Mouse (Mus musculus): ENCODE data around the gene Psmd2. TPM values are rescaled to one million over a fixed set of nuclear protein-coding genes. Genes with fewer than 3 reads are reported as not detected.

The Psmd2 gene
- polyA plus RNA-seq, 1 experiment from 2014 or later = 275 TPM

GRCm38 (mm10) chr16:20672965-20673705 is 21.7 kb downstream of the Psmd2 start:
- ATAC-seq (ENCODE audit: insufficient number of reproducible peaks, insufficient read depth, low FRiP score, low read depth) = peak; percentile 0; the same call in 1 of the 2 replicates
- H3K27ac ChIP-seq (ENCODE audit: low read length) = peak overlapping the region; percentile 96
- H3K27me3 ChIP-seq (ENCODE audit: control insufficient read depth, insufficient read depth, low read length) = no peaks in the 10 kb centered on the region
- H3K36me3 ChIP-seq (ENCODE audit: control insufficient read depth, insufficient read depth, low read length) = peaks cover 32% of the 10 kb centered on the region
- peak overlapping the region; percentile 95 for H3K4me2 ChIP-seq (replicated peaks; ENCODE audit: low read depth, low read length)
- peak overlapping the region; percentile 91 for H3K4me3 ChIP-seq (ENCODE audit: low read depth, low read length)
- peak overlapping the region; percentile 97 for H3K9ac ChIP-seq (replicated peaks; ENCODE audit: low read depth, low read length)
- H3K9me3 ChIP-seq (ENCODE audit: control insufficient read depth, low read depth, low read length) = no peaks in the 10 kb centered on the region
- peaks cover 9% of the 10 kb centered on the region for H3K4me1 ChIP-seq (ENCODE audit: control insufficient read depth, insufficient read depth, low read length)
- under 1% methylated on average over 31 of the region's 78 CpGs for WGBS

DNA sequence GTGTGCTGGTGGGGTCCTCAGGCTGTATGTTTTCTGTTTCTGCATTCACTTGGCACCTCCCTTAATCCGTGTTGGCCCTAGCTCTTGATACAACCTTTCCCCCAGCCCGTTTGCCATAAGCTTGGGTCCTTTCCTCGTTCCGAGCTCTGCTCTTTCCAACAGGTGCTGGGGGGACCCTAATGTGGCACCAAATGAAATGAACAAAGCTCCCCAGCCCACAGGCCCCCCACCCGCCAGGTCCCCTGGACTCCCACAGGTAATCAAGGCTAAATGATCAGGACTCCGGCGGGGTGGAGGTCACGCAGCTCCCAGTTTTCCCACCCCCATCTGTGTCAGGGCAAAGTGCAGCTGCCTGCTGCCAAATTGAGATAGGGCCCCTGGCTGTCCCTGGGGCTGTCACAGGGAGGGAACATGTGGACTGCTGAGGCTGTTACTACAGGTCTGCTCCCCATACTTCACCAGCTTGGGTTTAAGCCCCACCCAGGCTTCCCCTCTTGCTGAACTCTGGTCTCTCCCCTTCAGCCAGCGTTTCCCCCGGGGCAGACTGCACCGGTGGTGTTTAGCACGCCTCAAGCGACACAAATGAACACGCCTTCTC is 22.4 kb downstream of the Psmd2 start:
- 0 out of 2 replicates have a peak, but pooled peaks have one; percentile 8 for ATAC-seq (ENCODE audit: insufficient number of reproducible peaks, insufficient read depth, low FRiP score, low read depth)

DNA sequence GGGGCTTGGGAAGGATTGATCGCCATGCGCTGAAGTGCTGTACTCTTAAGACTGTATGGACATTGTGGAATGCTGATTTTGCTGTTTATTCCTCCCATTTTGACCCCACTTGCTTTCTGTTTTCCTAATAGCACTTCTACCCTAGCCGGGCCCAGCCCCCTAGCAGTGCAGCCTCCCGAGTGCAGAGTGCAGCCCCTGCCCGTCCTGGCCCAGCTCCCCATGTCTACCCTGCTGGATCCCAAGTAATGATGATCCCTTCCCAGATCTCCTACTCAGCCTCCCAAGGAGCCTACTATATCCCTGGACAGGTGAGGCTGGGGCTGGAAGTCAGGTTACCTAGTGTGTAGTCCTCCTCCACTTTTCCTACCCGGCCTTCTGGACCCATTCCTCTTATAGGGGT is 23.8 kb downstream of the Psmd2 start:
- peaks cover 52% of the 10 kb centered on the region for H3K36me3 ChIP-seq (ENCODE audit: control insufficient read depth, insufficient read depth, low read length)
- no peak overlapping the region for H3K9ac ChIP-seq (replicated peaks; ENCODE audit: low read depth, low read length)
- no peak overlapping the region for H3K4me3 ChIP-seq (ENCODE audit: low read depth, low read length)
- peaks cover 9% of the 10 kb centered on the region for H3K4me1 ChIP-seq (ENCODE audit: control insufficient read depth, insufficient read depth, low read length)
- ATAC-seq (ENCODE audit: insufficient number of reproducible peaks, insufficient read depth, low FRiP score, low read depth) = no peak
- no peak overlapping the region for H3K4me2 ChIP-seq (replicated peaks; ENCODE audit: low read depth, low read length)
- no peak overlapping the region for H3K27ac ChIP-seq (ENCODE audit: low read length)
- 91% methylated on average over 6 of the region's 6 CpGs for WGBS
- H3K27me3 ChIP-seq (ENCODE audit: control insufficient read depth, insufficient read depth, low read length) = no peaks in the 10 kb centered on the region
- H3K9me3 ChIP-seq (ENCODE audit: control insufficient read depth, low read depth, low read length) = no peaks in the 10 kb centered on the region

More for the DNA sequence above, 22.4 kb downstream of the Psmd2 start:
- peaks cover 38% of the 10 kb centered on the region for H3K36me3 ChIP-seq (ENCODE audit: control insufficient read depth, insufficient read depth, low read length)
- peak overlapping the region; percentile 96 for H3K27ac ChIP-seq (ENCODE audit: low read length)
- peak overlapping the region; percentile 91 for H3K4me3 ChIP-seq (ENCODE audit: low read depth, low read length)
- peak overlapping the region; percentile 95 for H3K4me2 ChIP-seq (replicated peaks; ENCODE audit: low read depth, low read length)
- H3K9me3 ChIP-seq (ENCODE audit: control insufficient read depth, low read depth, low read length) = no peaks in the 10 kb centered on the region
- H3K27me3 ChIP-seq (ENCODE audit: control insufficient read depth, insufficient read depth, low read length) = no peaks in the 10 kb centered on the region
- peak overlapping the region; percentile 97 for H3K9ac ChIP-seq (replicated peaks; ENCODE audit: low read depth, low read length)
- 4% methylated on average over 14 of the region's 14 CpGs for WGBS
- peaks cover 9% of the 10 kb centered on the region for H3K4me1 ChIP-seq (ENCODE audit: control insufficient read depth, insufficient read depth, low read length)

- Histone ChIP-seq H3K36me3 (ENCODE audit: control insufficient read depth, insufficient read depth, low read length) (peaks cover 67% of the 10 kb centered on the region), H3K27me3 (ENCODE audit: control insufficient read depth, insufficient read depth, low read length) (no peaks in the 10 kb centered on the region), H3K9me3 (ENCODE audit: control insufficient read depth, low read depth, low read length) (no peaks in the 10 kb centered on the region), H3K27ac (ENCODE audit: low read length) (no peak overlapping the region), H3K4me3 (ENCODE audit: low read depth, low read length) (no peak overlapping the region), H3K4me2 (replicated peaks; ENCODE audit: low read depth, low read length) (no peak overlapping the region), H3K4me1 (ENCODE audit: control insufficient read depth, insufficient read depth, low read length) (peaks cover 9% of the 10 kb centered on the region), H3K9ac (replicated peaks; ENCODE audit: low read depth, low read length) (no peak overlapping the region)
- WGBS = 72% methylated on average over 4 of the region's 4 CpGs
- ATAC-seq (ENCODE audit: insufficient number of reproducible peaks, insufficient read depth, low FRiP score, low read depth) = no peak
Observed at GRCm38 (mm10) chr16:20676702-20677101, 25.2 kb downstream of the Psmd2 start.

DNA sequence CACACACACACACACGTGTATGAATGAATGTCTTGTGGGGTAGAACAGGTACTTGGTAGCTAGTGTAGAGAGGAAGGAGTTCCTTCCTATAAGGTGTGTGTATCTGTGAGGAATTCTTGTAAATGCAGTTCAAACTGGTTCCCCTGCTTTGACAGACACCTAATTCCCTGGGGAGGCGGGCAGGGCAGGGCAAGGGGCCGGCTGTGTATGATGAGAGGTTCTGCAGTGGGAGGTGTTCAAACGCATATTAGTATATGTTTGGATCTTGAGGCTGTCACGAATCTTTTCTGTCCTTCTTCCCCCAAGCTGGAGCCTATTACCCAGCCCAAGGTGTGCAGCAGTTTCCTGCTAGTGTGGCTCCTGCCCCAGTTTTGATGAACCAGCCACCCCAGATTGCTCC is 25.9 kb downstream of the Psmd2 start:
- Histone ChIP-seq H3K36me3 (ENCODE audit: control insufficient read depth, insufficient read depth, low read length) (peaks cover 74% of the 10 kb centered on the region), H3K27me3 (ENCODE audit: control insufficient read depth, insufficient read depth, low read length) (no peaks in the 10 kb centered on the region), H3K9me3 (ENCODE audit: control insufficient read depth, low read depth, low read length) (no peaks in the 10 kb centered on the region), H3K4me1 (ENCODE audit: control insufficient read depth, insufficient read depth, low read length) (peaks cover 9% of the 10 kb centered on the region), H3K9ac (replicated peaks; ENCODE audit: low read depth, low read length) (no peak overlapping the region), H3K4me2 (replicated peaks; ENCODE audit: low read depth, low read length) (no peak overlapping the region), H3K27ac (ENCODE audit: low read length) (no peak overlapping the region), H3K4me3 (ENCODE audit: low read depth, low read length) (no peak overlapping the region)
- WGBS = 89% methylated on average over 5 of the region's 5 CpGs
- no peak for ATAC-seq (ENCODE audit: insufficient number of reproducible peaks, insufficient read depth, low FRiP score, low read depth)

- Histone ChIP-seq H3K36me3 (ENCODE audit: control insufficient read depth, insufficient read depth, low read length) (peaks cover 82% of the 10 kb centered on the region), H3K9ac (replicated peaks; ENCODE audit: low read depth, low read length) (no peak overlapping the region), H3K4me2 (replicated peaks; ENCODE audit: low read depth, low read length) (no peak overlapping the region), H3K9me3 (ENCODE audit: control insufficient read depth, low read depth, low read length) (no peaks in the 10 kb centered on the region), H3K27me3 (ENCODE audit: control insufficient read depth, insufficient read depth, low read length) (no peaks in the 10 kb centered on the region), H3K4me3 (ENCODE audit: low read depth, low read length) (no peak overlapping the region), H3K27ac (ENCODE audit: low read length) (no peak overlapping the region), H3K4me1 (ENCODE audit: control insufficient read depth, insufficient read depth, low read length) (peaks cover 9% of the 10 kb centered on the region)
- no peak for ATAC-seq (ENCODE audit: insufficient number of reproducible peaks, insufficient read depth, low FRiP score, low read depth)
- 73% methylated on average over 10 of the region's 10 CpGs for WGBS
Observed at GRCm38 (mm10) chr16:20677974-20678675, 26.7 kb downstream of the Psmd2 start.

- no peaks in the 10 kb centered on the region for H3K9me3 ChIP-seq (ENCODE audit: control insufficient read depth, low read depth, low read length)
- ATAC-seq (ENCODE audit: insufficient number of reproducible peaks, insufficient read depth, low FRiP score, low read depth) = no peak
- no peak overlapping the region for H3K9ac ChIP-seq (replicated peaks; ENCODE audit: low read depth, low read length)
- H3K27ac ChIP-seq (ENCODE audit: low read length) = no peak overlapping the region
- H3K4me3 ChIP-seq (ENCODE audit: low read depth, low read length) = no peak overlapping the region
- no peak overlapping the region for H3K4me2 ChIP-seq (replicated peaks; ENCODE audit: low read depth, low read length)
- peaks cover 61% of the 10 kb centered on the region for H3K36me3 ChIP-seq (ENCODE audit: control insufficient read depth, insufficient read depth, low read length)
- H3K27me3 ChIP-seq (ENCODE audit: control insufficient read depth, insufficient read depth, low read length) = no peaks in the 10 kb centered on the region
- H3K4me1 ChIP-seq (ENCODE audit: control insufficient read depth, insufficient read depth, low read length) = peaks cover 4% of the 10 kb centered on the region; the same call in 1 of the 2 replicates
- WGBS = 83% methylated on average over 3 of the region's 3 CpGs
Observed at GRCm38 (mm10) chr16:20690774-20691173, 39.3 kb downstream of the Psmd2 start.

GRCm38 (mm10) chr16:20691617-20692016 is 40.2 kb downstream of the Psmd2 start:
- no peaks in the 10 kb centered on the region for H3K27me3 ChIP-seq (ENCODE audit: control insufficient read depth, insufficient read depth, low read length)
- H3K4me1 ChIP-seq (ENCODE audit: control insufficient read depth, insufficient read depth, low read length) = peaks cover 7% of the 10 kb centered on the region
- no peak overlapping the region for H3K9ac ChIP-seq (replicated peaks; ENCODE audit: low read depth, low read length)
- WGBS = 83% methylated on average over 1 of the region's 1 CpGs
- H3K4me3 ChIP-seq (ENCODE audit: low read depth, low read length) = no peak overlapping the region
- H3K4me2 ChIP-seq (replicated peaks; ENCODE audit: low read depth, low read length) = no peak overlapping the region
- no peak overlapping the region for H3K27ac ChIP-seq (ENCODE audit: low read length)
- no peak for ATAC-seq (ENCODE audit: insufficient number of reproducible peaks, insufficient read depth, low FRiP score, low read depth)
- peaks cover 53% of the 10 kb centered on the region for H3K36me3 ChIP-seq (ENCODE audit: control insufficient read depth, insufficient read depth, low read length)
- H3K9me3 ChIP-seq (ENCODE audit: control insufficient read depth, low read depth, low read length) = no peaks in the 10 kb centered on the region

Measured in stomach, embryonic 14.5 days (tissue).